Mouse (Mus musculus): ENCODE results near the gene Mypn.
A peak's percentile ranks its signal among the peaks of the same experiment; 100 is the strongest.

Gene Mypn

GRCm38 (mm10) chr10:63203728-63204127 is at the start of gene Mypn:
Gene Mypn (minus strand): TSS chr10:63203952.
- DNase-seq (ENCODE audit: low spot score) = no peak

- DNase-seq (ENCODE audit: low spot score) = no peak
Observed at GRCm38 (mm10) chr10:63248421-63248820, 44.7 kb upstream of the Mypn start.

GRCm38 (mm10) chr10:63247457-63247856 is 43.7 kb upstream of the Mypn start:
- DNase-seq (ENCODE audit: low spot score) = peak; percentile 21

- no peak for DNase-seq (ENCODE audit: low spot score)
Observed at GRCm38 (mm10) chr10:63245846-63246245, 42.1 kb upstream of the Mypn start.

GRCm38 (mm10) chr10:63244746-63245145 is 41.0 kb upstream of the Mypn start:
- DNase-seq (ENCODE audit: low spot score) = peak; percentile 77

GRCm38 (mm10) chr10:63244055-63244671 is 40.4 kb upstream of the Mypn start:
- DNase-seq (ENCODE audit: low spot score) = peak; percentile 48

- DNase-seq (ENCODE audit: low spot score) = peak; percentile 95
Observed at GRCm38 (mm10) chr10:63243493-63244054, 39.8 kb upstream of the Mypn start, which contains the start of gene Herc4. Gene Herc4 (plus strand): TSS chr10:63243810.

GRCm38 (mm10) chr10:63242798-63243435 is 39.2 kb upstream of the Mypn start:
- peak; percentile 57 for DNase-seq (ENCODE audit: low spot score)

- no peak for DNase-seq (ENCODE audit: low spot score)
Observed at GRCm38 (mm10) chr10:63240868-63241271, 37.1 kb upstream of the Mypn start.

- no peak for DNase-seq (ENCODE audit: low spot score)
Observed at GRCm38 (mm10) chr10:63239848-63240247, 36.1 kb upstream of the Mypn start.

- no peak for DNase-seq (ENCODE audit: low spot score)
Observed at GRCm38 (mm10) chr10:63238090-63238489, 34.3 kb upstream of the Mypn start.

- DNase-seq (ENCODE audit: low spot score) = no peak
Observed at GRCm38 (mm10) chr10:63237206-63237605, 33.5 kb upstream of the Mypn start.

GRCm38 (mm10) chr10:63236663-63237062 is 32.9 kb upstream of the Mypn start:
- DNase-seq (ENCODE audit: low spot score) = no peak

GRCm38 (mm10) chr10:63235889-63236288 is 32.1 kb upstream of the Mypn start:
- DNase-seq (ENCODE audit: low spot score) = no peak

- no peak for DNase-seq (ENCODE audit: low spot score)
Observed at GRCm38 (mm10) chr10:63234133-63234532, 30.4 kb upstream of the Mypn start.

- no peak for DNase-seq (ENCODE audit: low spot score)
Observed at GRCm38 (mm10) chr10:63231630-63232029, 27.9 kb upstream of the Mypn start.

- no peak for DNase-seq (ENCODE audit: low spot score)
Observed at GRCm38 (mm10) chr10:63230854-63231253, 27.1 kb upstream of the Mypn start.

GRCm38 (mm10) chr10:63230266-63230665 is 26.5 kb upstream of the Mypn start:
- DNase-seq (ENCODE audit: low spot score) = no peak

- DNase-seq (ENCODE audit: low spot score) = peak; percentile 65
Observed at GRCm38 (mm10) chr10:63224341-63224740, 20.6 kb upstream of the Mypn start.

- no peak for DNase-seq (ENCODE audit: low spot score)
Observed at GRCm38 (mm10) chr10:63221081-63221783, 17.5 kb upstream of the Mypn start.

GRCm38 (mm10) chr10:63208871-63209270 is 5.1 kb upstream of the Mypn start:
- no peak for DNase-seq (ENCODE audit: low spot score)

GRCm38 (mm10) chr10:63203002-63203401 is 750 bp downstream of the Mypn start:
- DNase-seq (ENCODE audit: low spot score) = no peak

GRCm38 (mm10) chr10:63201534-63201933 is 2.2 kb downstream of the Mypn start:
- no peak for DNase-seq (ENCODE audit: low spot score)

Data from adipocyte (in vitro differentiated cells).